Mouse (Mus musculus): Measurements from ENCODE around the gene Tcta.
A peak's percentile ranks its signal among the peaks of the same experiment; 100 is the strongest.
"Not testable (repeated sequence)": the region's sequence is repeated elsewhere in the genome, so short reads cannot be mapped to it uniquely, and the experiment has no call there.

The Tcta gene

GRCm38 (mm10) chr9:108305629-108306520 is at the start of gene Tcta, which contains the start of gene Rhoa:
TSS of gene Tcta (minus strand) at chr9:108306160.
TSS of gene Rhoa (plus strand) at chr9:108306129.
- peak; percentile 99 for DNase-seq

- no peak for DNase-seq
Measured at GRCm38 (mm10) chr9:108349727-108350126, 43.8 kb upstream of the Tcta start.

DNA sequence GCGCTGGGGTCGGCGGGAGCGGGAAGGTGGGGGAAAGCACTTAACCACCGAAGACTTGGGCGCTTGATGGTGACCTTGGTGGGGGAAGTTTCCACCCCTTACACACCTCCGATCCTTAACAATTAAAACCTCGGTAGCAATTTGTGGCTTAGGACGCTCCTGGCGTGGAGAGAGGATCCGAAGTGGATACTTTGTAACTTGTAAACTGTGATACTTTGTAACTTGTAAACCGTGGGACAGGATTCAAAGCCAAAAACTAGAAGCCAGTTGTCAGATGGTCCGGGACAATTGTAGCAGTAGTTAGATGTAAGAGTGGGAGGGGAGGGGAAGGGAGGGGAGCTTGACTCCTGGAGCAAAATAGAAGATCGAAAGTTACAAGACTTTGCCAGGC is 42.3 kb upstream of the Tcta start:
- DNase-seq: no peak

GRCm38 (mm10) chr9:108347540-108348289 is 41.8 kb upstream of the Tcta start, which contains the start of gene Usp4:
TSS of gene Usp4 (plus strand) at chr9:108347853.
- DNase-seq: peak; percentile 86

- no peak for DNase-seq
Measured at GRCm38 (mm10) chr9:108347024-108347423, 41.1 kb upstream of the Tcta start.

GRCm38 (mm10) chr9:108344471-108344870 is 38.5 kb upstream of the Tcta start:
- no peak for DNase-seq

DNA sequence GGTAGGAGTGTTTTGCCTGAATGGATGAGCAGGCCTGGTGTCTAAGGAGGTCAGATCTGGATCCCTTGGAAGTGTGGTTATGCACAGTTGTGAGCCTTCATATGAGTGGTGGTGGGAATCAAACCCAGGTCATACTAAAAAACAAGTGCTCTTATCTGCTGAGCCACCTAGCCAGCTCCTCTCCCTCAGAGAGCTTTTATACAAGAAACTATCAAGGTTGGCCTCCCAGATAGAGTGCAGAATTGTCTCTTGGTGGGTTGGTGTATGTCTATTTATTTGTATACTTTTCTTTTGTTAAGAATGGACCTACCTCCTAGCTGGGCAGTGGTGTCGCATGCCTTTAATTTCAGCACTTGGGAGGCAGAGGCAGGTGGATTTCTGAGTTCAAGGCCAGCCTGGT is 37.9 kb upstream of the Tcta start:
- no peak for DNase-seq

DNA sequence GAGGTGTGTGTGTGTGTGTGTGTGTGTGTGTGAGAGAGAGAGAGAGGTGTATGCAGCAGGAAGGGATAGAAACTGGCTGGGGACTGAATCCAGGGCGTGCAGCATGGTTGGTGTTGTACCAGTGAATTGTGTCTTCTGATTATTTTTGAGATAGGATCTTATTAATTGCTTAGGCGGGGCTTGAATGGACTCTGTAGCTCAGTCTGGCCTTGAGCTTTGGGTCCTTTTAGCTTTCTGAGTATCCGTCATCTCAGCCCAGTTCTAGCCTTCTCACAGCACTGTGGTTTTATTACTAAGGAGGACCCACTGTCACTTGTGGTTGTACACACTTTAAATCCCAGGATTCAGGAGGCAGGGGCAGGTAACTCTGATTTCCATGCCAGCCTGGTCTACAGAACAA is 37.4 kb upstream of the Tcta start:
- DNase-seq: no peak

DNA sequence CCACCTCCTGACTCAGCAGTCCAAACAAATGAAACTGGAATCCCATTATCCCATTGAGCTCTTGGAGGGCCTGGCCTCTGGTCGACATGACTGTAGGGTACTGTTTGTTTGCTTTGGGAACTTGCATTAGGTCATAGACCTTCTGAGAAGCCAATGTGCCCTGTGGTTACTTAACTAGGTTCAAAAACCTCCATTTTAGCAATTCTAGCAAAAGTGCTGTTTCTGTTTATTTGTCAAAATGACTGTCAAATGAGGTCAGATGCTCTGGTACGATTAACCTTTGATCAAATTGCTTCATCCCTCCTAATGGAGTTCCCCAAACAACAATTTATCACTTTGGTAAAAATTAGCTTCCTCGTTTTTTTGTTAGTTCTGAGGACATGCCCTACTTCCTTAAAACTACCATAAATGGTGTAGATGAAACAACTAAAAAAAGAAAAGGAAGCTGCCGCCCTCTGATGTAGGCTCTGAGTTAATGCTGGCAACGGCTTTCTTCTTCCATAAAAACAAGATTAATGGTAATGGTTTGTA is 36.4 kb upstream of the Tcta start:
- DNase-seq: no peak

- DNase-seq: no peak
Measured at GRCm38 (mm10) chr9:108341801-108342200, 35.8 kb upstream of the Tcta start.

- no peak for DNase-seq
Measured at GRCm38 (mm10) chr9:108341139-108341475, 35.1 kb upstream of the Tcta start.

DNA sequence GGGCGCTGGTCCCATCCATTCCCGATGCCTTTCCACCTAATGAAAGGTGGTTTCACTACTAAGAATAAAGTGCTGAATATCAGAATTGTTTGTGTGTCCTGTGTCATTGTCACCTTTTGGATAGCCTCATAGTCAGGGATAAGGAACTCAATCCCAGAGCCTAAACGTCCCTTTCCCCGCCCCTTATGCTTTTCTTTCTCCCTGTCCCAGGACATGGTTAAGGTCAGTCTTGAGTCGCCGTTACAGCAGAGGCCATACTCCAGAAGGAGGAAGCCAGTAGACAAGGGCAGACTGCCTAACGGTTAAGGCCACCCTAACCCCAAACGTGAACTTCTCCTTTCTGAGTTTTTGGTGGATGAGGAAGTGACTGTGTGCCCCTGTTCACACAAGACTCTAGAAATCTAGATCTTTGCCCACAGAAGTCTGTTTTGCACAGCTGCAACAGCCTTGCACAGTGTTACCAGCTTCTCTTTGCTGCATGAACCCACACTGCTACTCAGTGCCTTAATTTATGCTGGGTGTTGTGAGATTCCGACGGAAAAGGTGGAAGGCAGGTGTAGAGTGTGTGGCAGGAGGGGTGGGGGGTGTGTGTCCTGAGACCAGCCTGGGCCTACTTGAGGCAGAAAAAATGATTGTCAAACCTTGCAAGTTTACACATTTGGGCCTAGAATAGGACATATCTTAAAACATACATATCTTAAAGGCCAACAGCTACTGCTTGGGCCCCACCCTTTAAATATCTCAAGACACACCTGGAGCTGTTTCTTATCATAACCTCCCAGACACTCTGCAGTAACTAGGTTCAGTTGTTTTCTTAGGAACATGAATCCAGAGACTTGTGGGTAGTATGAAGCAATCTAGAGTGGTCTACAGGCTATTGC is 34.5 kb upstream of the Tcta start:
- DNase-seq: no peak

DNA sequence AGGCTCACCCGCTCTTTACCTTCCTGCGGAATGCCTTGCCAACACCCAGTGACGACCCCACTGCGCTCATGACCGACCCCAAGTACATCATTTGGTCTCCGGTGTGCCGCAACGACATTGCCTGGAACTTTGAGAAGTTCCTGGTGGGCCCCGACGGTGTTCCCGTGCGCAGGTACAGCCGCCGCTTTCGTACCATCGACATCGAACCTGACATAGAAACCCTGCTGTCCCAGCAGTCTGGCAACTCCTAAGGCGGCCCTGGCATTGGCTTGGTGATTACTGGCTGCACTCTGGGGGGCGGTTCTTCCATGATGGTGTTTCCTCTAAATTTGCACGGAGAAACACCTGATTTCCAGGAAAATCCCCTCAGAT is 33.9 kb upstream of the Tcta start:
- DNase-seq: peak; percentile 22

DNA sequence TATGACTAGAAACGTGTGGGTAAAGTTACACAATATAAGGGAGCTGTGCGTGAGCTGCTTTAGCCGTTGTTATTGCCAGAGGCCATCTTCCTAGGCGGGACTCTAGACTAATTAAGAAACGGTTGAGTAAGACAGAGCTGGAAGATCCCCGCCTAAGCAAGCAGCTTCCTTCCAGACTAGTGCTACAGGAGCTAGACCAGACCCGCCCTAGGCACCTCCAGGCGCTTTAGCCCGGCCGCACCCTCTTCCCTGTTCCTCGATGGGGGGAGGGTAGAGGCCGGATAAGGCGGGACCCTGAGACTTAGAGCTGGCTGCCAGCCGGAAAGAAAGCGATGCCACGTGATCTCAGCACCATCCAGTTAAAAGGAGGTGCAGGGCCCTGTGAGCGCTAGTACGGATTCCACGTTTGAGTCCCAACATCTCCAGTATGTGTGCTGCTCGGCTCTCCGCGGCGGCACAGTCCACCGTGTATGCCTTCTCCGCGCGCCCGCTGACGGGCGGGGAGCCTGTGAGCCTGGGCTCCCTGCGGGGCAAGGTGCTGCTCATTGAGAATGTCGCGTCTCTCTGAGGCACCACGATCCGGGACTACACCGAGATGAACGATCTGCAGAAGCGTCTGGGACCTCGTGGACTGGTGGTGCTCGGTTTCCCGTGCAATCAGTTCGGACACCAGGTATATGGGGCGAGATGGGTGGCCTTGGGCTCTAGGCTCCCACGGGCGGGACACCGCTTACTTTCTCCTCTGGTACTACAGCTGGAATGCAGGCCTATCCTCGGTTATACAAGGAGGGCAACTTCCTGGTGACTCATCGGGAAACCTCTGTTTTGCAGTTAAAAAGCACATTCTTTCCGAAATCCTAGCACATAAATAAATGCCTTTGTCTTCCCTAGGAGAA is 33.2 kb upstream of the Tcta start, which contains the start of gene Gpx1:
Gene Gpx1, plus strand, starts transcription at position 18 of the 896 bp plus-strand sequence.
- peak; percentile 78 for DNase-seq

DNA sequence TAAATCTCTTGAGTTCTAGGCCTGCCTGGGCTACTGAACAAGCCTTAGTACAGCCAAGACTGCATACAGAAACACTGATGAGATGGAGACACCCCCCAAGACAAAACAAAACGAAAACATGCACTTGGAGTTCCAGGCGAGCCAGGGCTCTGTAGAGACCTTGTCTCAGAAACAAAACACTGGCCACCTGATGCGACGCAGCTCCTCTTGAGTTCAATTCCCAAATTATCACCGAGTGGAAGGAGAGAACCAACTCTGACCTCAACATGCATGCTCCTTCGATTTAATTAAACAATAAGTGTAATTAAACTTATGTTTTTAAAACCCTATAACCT is 32.6 kb upstream of the Tcta start:
- DNase-seq: no peak

DNA sequence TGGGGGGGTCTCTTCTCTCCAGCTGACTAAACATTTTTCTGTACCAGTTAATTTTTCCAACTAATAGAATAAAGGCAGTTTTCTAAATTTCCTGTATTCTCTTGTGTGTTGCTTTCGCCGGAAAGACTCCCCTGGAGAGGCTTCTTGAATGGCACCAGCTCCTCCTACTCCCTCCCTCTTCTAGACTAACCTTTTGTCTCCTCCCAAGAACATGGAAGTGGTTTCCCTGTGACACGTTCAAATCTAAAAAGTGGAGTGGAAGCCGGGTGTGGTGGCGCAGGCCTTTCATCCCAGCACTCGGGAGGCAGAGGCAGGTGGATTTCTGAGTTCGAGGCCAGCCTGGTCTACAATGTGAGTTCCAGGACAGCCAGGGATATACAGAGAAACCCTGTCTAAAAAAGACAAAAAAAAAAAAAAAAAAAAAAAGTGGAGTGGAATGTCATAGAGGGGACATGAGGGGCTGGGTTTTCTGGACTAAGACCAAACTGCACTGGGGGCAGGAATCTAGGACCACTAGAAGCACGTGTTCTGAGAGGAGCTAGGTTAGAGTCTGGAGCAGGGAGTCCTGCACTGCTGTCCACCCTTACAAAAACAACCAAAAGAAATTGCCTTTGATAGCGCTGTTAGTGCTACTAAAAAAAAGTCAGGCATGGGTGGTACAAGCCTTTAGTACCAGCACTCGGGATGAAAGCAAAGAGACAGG is 32.0 kb upstream of the Tcta start:
- no peak for DNase-seq

DNA sequence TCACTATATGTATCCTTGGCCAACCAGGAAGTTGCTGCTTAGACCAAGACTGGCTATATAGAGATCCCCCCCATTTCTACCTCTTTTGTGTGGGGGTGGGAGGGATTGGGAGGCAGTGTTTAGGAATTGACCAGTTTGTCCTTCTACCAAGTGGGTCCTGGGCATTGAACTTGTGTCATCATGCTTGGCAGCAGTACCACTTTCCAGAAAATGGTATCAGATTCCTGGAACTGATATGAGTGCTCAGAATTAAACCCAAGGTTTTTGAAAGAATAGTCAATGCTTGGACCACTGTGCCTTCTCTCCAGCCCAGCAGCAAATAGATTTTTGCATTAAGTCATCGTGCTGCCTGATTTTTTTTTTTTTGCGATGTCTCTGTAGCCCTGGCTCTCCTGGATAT is 19.9 kb upstream of the Tcta start:
- DNase-seq: no peak

GRCm38 (mm10) chr9:108324784-108325183 is 18.8 kb upstream of the Tcta start:
- no peak for DNase-seq

- DNase-seq: not testable (repeated sequence)
Measured at GRCm38 (mm10) chr9:108322054-108322453, 16.1 kb upstream of the Tcta start.

GRCm38 (mm10) chr9:108318462-108318861 is 12.5 kb upstream of the Tcta start:
- no peak for DNase-seq

DNA sequence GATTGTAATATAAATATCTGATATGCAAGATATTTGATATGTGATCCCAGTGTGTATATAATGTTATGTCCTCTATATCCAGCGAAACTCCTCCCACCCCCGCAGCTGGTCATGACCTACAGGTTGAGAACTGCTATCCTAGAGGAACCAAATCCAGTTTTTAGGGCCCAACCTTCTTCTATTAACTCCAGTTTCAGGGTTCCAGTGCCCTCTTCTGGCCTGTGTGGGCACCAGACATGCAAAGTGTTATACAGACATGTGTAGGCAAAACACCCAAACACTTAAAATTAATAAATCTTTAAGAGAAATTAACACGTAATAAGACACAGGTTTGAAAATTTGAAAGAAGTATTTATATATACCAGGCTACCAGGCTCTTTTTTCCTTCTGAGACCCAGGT is 11.6 kb upstream of the Tcta start:
- no peak for DNase-seq

Measured in cerebellum, adult 11 months (tissue).